Mouse (Mus musculus): ENCODE data around the gene Sfxn5. TPM values are rescaled to one million over a fixed set of nuclear protein-coding genes. Genes with fewer than 3 reads are reported as not detected.

Gene Sfxn5
- polyA plus RNA-seq, 2 experiments: 5.8 to 6.6 TPM

GRCm38 (mm10) chr6:85219706-85220105 is 113.5 kb downstream of the Sfxn5 start:
- WGBS: 93% methylated on average over 11 of the region's 11 CpGs
- TF ChIP-seq POLR2A (IDR thresholded peaks at IDR 0.05; ENCODE audit: borderline replicate concordance, extremely low read depth, insufficient read depth, insufficient read length): no peak
- Histone ChIP-seq H3K27me3 (ENCODE audit: control insufficient read depth, insufficient read depth, low read length) (no peaks in the 10 kb centered on the region), H3K4me1 (ENCODE audit: control insufficient read depth, insufficient read depth, low read length) (peaks cover 13% of the 10 kb centered on the region; the same call in 1 of the 2 replicates), H3K27ac (replicated peaks; ENCODE audit: low read depth, low read length) (no peak overlapping the region), H3K4me3 (replicated peaks; ENCODE audit: low read length) (no peak overlapping the region), H3K36me3 (ENCODE audit: control insufficient read depth, insufficient read depth, low read length) (no peaks in the 10 kb centered on the region), H3K4me2 (replicated peaks; ENCODE audit: low read depth, low read length, severe bottlenecking) (no peak overlapping the region), H3K9ac (ENCODE audit: low read depth, low read length, severe bottlenecking) (no peak overlapping the region), H3K9me3 (ENCODE audit: control insufficient read depth, low read length) (no peaks in the 10 kb centered on the region)
- ATAC-seq (ENCODE audit: low FRiP score, low read depth) (no peak), DNase-seq (ENCODE audit: low spot score) (no peak)

DNA sequence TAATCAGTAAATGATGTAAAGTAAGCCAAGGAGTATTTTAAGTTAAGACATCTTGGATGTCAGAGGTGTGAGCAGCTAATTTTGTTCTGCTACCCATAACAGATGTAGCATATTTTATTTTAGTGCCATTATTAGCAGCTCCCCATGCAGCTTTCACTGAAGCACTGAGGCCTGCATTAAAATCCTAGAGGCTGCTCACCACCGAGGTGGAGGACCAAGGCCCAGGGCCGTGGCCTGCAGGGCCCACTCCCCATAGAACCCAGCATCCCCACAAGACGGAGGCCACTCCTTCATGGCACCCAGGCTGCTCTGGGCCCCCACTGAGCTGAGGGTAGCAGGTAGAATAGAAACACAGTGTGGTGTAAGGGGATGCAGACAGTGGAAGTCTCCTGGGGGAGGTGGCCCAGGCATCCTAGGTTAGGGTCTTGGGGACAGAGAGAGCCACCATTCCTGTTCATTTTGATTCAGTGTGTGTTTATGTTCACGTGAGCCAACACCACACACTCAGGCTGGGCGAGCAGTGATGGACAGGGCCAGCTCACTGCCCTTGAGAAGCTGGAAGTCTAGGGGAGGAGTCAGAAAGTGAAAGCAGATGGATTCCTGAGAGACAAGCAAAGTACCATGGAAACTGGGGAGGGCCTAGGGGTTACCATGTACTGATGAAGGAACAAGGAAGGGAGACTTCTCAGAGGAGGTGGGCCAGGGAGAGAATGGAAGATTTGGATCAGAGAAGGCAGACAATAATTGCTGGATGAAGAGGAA is 114.4 kb downstream of the Sfxn5 start:
- ATAC-seq (ENCODE audit: low FRiP score, low read depth) (no peak), DNase-seq (ENCODE audit: low spot score) (no peak)
- Histone ChIP-seq H3K9me3 (ENCODE audit: control insufficient read depth, low read length) (no peaks in the 10 kb centered on the region), H3K9ac (ENCODE audit: low read depth, low read length, severe bottlenecking) (no peak overlapping the region), H3K4me2 (replicated peaks; ENCODE audit: low read depth, low read length, severe bottlenecking) (no peak overlapping the region), H3K27ac (replicated peaks; ENCODE audit: low read depth, low read length) (no peak overlapping the region), H3K27me3 (ENCODE audit: control insufficient read depth, insufficient read depth, low read length) (no peaks in the 10 kb centered on the region), H3K4me3 (replicated peaks; ENCODE audit: low read length) (no peak overlapping the region), H3K4me1 (ENCODE audit: control insufficient read depth, insufficient read depth, low read length) (peaks cover 13% of the 10 kb centered on the region; the same call in 1 of the 2 replicates), H3K36me3 (ENCODE audit: control insufficient read depth, insufficient read depth, low read length) (no peaks in the 10 kb centered on the region)
- WGBS: 38% methylated on average over 5 of the region's 5 CpGs
- TF ChIP-seq POLR2A (IDR thresholded peaks at IDR 0.05; ENCODE audit: borderline replicate concordance, extremely low read depth, insufficient read depth, insufficient read length): no peak

DNA sequence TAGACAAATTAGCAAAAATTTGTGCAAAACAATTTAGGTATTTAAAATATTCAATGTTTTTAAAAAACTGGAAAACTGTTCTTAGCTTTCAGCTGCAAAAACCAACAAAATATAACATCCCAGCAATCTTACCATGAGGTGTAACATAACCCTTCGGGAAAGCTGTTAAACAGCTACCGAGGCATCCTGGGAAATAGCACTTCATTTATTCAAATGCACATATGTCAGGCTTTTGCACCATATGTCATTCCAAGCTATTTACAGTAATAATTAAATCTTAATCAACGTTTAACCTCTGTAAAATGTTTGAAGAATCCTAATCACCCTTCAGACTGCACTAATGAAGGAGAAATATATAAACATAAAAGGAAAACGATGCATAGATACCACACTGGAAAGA is 115.0 kb downstream of the Sfxn5 start:
- H3K9ac ChIP-seq (ENCODE audit: low read depth, low read length, severe bottlenecking): no peak overlapping the region
- H3K4me1 ChIP-seq (ENCODE audit: control insufficient read depth, insufficient read depth, low read length): peaks cover 13% of the 10 kb centered on the region; the same call in 1 of the 2 replicates
- no peak overlapping the region for H3K27ac ChIP-seq (replicated peaks; ENCODE audit: low read depth, low read length)
- TF ChIP-seq POLR2A (IDR thresholded peaks at IDR 0.05; ENCODE audit: borderline replicate concordance, extremely low read depth, insufficient read depth, insufficient read length): no peak
- no peak overlapping the region for H3K4me3 ChIP-seq (replicated peaks; ENCODE audit: low read length)
- H3K9me3 ChIP-seq (ENCODE audit: control insufficient read depth, low read length): no peaks in the 10 kb centered on the region
- ATAC-seq (ENCODE audit: low FRiP score, low read depth): no peak
- no peaks in the 10 kb centered on the region for H3K27me3 ChIP-seq (ENCODE audit: control insufficient read depth, insufficient read depth, low read length)
- WGBS: 39% methylated on average over 4 of the region's 4 CpGs
- DNase-seq (ENCODE audit: low spot score): no peak
- no peak overlapping the region for H3K4me2 ChIP-seq (replicated peaks; ENCODE audit: low read depth, low read length, severe bottlenecking)
- no peaks in the 10 kb centered on the region for H3K36me3 ChIP-seq (ENCODE audit: control insufficient read depth, insufficient read depth, low read length)

- Histone ChIP-seq H3K4me1 (ENCODE audit: control insufficient read depth, insufficient read depth, low read length) (peaks cover 7% of the 10 kb centered on the region; the same call in 1 of the 2 replicates), H3K36me3 (ENCODE audit: control insufficient read depth, insufficient read depth, low read length) (no peaks in the 10 kb centered on the region), H3K9ac (ENCODE audit: low read depth, low read length, severe bottlenecking) (no peak overlapping the region), H3K4me3 (replicated peaks; ENCODE audit: low read length) (no peak overlapping the region), H3K9me3 (ENCODE audit: control insufficient read depth, low read length) (no peaks in the 10 kb centered on the region), H3K27me3 (ENCODE audit: control insufficient read depth, insufficient read depth, low read length) (no peaks in the 10 kb centered on the region), H3K27ac (replicated peaks; ENCODE audit: low read depth, low read length) (no peak overlapping the region), H3K4me2 (replicated peaks; ENCODE audit: low read depth, low read length, severe bottlenecking) (no peak overlapping the region)
- ATAC-seq (ENCODE audit: low FRiP score, low read depth) (no peak), DNase-seq (ENCODE audit: low spot score) (no peak)
- WGBS: 17% methylated on average over 1 of the region's 1 CpGs
- TF ChIP-seq POLR2A (IDR thresholded peaks at IDR 0.05; ENCODE audit: borderline replicate concordance, extremely low read depth, insufficient read depth, insufficient read length): no peak
Observed at GRCm38 (mm10) chr6:85210686-85211085, 122.5 kb downstream of the Sfxn5 start.

- Histone ChIP-seq H3K4me1 (ENCODE audit: control insufficient read depth, insufficient read depth, low read length) (peaks cover 7% of the 10 kb centered on the region; the same call in 1 of the 2 replicates), H3K9me3 (ENCODE audit: control insufficient read depth, low read length) (no peaks in the 10 kb centered on the region), H3K27ac (replicated peaks; ENCODE audit: low read depth, low read length) (no peak overlapping the region), H3K36me3 (ENCODE audit: control insufficient read depth, insufficient read depth, low read length) (no peaks in the 10 kb centered on the region), H3K4me3 (replicated peaks; ENCODE audit: low read length) (no peak overlapping the region), H3K27me3 (ENCODE audit: control insufficient read depth, insufficient read depth, low read length) (no peaks in the 10 kb centered on the region), H3K9ac (ENCODE audit: low read depth, low read length, severe bottlenecking) (no peak overlapping the region), H3K4me2 (replicated peaks; ENCODE audit: low read depth, low read length, severe bottlenecking) (no peak overlapping the region)
- WGBS: 78% methylated on average over 9 of the region's 9 CpGs
- no peak for TF ChIP-seq POLR2A (IDR thresholded peaks at IDR 0.05; ENCODE audit: borderline replicate concordance, extremely low read depth, insufficient read depth, insufficient read length)
- DNase-seq (ENCODE audit: low spot score) (no peak), ATAC-seq (ENCODE audit: low FRiP score, low read depth) (no peak)
Observed at GRCm38 (mm10) chr6:85209226-85209967, 123.8 kb downstream of the Sfxn5 start.
